Mouse (Mus musculus) kidney, adult 2 months (tissue): ENCODE measurements around the gene Usf1.

ENCODE experiments used
- CTCF ChIP-seq: fragments of 200-500 bp; conservative IDR thresholded peaks from 2 replicates; pipeline ENCODE4 v1.5.1; 2011; ENCODE audit warnings: low read depth, mild to moderate bottlenecking, control low read depth, low read length, moderate library complexity, mixed read lengths; ENCODE audit not compliant: insufficient read depth, insufficient read length
- POLR2A ChIP-seq: fragments of 200-500 bp; IDR thresholded peaks from one replicate; pipeline ENCODE4 v1.6.1; 2011; ENCODE audit warnings: low read depth, low read length, control low read depth

- TF ChIP-seq CTCF (no peak), POLR2A (peak; percentile 67)
Observed at GRCm38 (mm10) chr1:171410947-171411484, at the start of gene Usf1.
